Mouse (Mus musculus) spleen, adult 12 weeks (tissue): ENCODE data around the gene Rheb.
A peak's percentile ranks its signal among the peaks of the same experiment; 100 is the strongest.
"Not testable (repeated sequence)": the region's sequence is repeated elsewhere in the genome, so short reads cannot be mapped to it uniquely, and the experiment has no call there.

Experiments
- DNase-seq: peaks from one replicate; pipeline ENCODE4 v3.0.0; 2022; ENCODE audit warnings: low spot score

Rheb gene

DNA sequence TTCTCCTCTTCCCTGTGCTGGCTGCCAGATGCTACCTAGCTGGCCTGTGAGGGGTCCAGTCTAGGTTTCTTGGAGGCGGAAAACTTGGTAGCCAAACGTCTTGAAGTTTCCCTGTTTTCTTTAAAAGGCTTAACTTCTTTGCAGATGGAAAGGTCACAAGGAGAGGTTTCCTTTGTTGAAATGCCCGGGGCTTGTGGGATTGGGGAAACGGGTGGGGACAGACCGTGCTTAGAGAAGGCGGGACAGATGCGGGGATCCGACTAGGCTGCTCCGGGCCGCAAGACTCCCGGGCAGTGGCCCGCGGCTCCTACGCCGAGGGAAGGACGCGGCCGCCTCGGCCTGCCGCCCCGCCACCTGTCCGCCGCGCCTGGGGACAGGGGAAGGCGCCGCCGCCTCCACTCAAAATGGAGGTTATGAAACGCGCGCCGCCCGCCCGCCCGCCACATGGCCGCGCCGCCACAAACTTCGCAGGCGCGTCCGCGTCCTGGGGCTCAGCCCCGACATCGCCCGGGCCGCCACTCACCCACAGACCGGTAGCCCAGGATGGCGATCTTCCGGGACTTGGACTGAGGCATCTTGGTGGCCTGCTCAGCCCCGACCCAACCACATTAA is 656 bp downstream of the Rheb start:
- peak; percentile 60 for DNase-seq

DNA sequence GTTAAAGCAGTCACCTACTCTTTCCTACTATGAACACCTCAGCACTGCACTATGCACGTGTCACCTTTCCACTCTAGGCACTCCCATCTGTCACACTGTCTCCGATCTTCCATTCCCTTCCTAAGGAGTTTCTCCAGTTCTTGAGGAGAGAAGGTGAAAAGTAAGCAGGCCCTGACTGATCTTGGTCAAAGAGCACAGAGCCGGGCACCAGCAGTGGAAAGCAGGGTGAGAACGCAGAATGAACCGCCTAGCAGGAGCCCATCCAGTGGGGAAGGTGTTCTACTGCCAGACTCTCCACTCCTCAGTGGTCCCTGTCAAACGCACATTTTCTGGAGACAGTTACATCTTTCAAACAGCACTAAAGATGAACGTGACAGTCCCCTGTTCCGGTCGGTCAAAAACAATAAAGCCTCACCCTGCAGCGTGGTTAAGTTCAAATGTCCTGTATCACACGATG is 1.4 kb downstream of the Rheb start:
- DNase-seq, result no peak

DNA sequence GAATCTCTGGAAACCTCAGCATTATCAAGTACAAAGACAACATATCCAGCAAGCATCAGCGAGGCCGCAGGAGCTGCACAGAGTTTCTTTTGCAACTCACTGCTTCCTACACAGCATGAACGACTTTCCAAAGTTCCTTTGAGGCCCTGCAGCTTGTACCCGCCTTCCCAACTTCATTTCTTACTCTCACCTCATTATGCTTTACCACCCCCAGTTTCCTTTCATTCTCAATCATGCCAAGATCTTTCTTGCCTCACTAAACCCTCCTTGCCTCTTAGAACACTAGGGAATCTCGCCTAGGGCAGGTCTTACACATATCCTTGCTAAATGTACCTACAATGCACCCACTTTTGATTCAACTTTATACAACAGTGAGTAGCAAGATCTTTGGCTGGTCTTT is 7.9 kb downstream of the Rheb start:
- DNase-seq, result no peak

DNA sequence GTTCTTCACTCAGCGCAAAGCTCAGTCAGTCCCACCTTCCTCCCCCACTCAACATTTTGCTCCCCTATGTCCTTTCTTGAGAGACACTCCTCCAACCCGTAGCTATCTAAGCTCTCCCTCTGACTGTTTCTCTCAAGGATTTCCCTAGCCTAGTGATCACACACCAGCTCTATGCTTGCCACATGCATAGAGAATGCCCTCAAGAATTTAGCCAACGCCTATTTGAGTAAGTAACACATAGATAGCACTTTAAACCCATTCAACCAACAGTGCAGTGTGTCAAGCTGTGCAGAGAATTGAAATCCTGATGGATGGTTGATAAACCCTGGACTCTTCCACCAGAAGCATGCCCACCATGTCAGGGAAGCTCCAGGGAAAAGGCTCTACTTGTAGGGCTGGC is 10.5 kb downstream of the Rheb start:
- no peak for DNase-seq

DNA sequence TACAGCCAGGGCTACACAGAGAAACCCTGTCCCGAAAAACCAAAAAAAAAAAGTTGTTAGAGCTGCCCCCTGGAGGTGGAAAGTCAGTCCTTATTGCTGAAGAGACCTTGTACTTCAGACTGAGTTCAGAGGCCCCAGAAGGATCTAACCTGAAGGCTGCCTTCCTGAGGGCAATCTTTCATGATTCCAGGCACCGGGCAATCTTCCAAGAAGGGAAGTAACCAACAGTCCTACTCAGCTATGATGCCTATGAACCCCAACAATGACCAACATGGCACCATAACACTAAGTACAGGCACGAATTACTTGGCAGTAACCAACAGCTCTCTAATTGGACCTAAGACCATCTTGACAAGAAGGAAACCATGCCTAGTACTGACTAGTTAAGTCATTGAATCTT is 14.0 kb downstream of the Rheb start:
- no peak for DNase-seq

DNA sequence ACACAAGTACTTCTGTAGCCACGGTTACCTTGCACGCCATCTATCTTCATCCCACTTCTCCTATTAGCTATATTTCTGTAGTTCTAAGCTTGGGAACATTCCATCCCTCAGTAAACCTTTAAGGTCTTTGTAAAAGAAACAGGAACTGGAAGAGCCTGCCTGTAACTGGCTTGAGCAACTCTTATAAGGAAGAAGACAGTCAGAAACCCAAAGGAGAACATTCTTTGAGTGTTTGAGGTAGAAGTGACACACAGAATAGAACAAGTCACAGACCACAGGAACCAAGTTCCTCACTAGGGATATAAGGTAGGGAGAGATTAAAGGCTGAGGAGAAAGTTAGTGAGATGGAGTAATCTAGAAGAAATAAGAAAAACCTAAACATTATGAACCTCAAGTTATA is 15.3 kb downstream of the Rheb start:
- no peak for DNase-seq

DNA sequence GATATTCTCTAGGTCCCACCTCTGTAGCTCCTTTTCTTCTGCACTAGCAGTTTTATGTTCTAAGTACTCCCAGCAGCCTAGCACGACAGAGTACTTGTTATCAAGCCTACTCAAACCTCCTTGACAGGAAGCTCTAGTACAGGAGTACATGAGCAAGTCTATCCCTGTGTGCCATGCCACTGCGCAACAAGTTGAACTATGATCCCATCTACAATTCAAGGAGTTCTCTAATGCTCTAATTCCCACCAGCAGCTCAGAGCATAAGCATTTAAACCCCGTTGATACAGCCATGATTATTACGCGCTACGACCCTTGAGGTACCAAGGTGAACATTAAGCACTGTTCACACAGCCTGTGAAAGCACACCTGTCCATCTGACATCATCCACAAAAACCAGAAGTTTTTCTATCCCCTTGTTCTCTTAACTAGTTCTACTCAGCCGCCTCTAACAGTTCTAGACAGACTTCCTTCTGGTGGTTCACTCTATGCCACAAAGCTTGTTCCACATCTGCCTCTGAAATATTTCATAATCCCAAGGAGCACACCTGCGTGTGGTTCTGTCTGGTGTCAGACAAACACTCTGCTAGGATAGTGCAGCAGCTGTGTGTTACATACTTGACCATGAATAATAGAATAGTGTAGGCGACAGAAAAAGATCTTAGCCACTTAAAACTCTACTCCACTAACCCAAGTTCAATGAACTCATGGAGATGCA is 16.2 kb downstream of the Rheb start:
- no peak for DNase-seq

GRCm38 (mm10) chr5:24825365-24826055 is 16.9 kb downstream of the Rheb start:
- no peak for DNase-seq

GRCm38 (mm10) chr5:24823864-24824405 is 18.5 kb downstream of the Rheb start:
- no peak for DNase-seq

- no peak for DNase-seq
Measured at GRCm38 (mm10) chr5:24822781-24823180, 19.6 kb downstream of the Rheb start.

- not testable (repeated sequence) for DNase-seq
Measured at GRCm38 (mm10) chr5:24822231-24822630, 20.2 kb downstream of the Rheb start.

GRCm38 (mm10) chr5:24821403-24821841 is 21.0 kb downstream of the Rheb start:
- no peak for DNase-seq

DNA sequence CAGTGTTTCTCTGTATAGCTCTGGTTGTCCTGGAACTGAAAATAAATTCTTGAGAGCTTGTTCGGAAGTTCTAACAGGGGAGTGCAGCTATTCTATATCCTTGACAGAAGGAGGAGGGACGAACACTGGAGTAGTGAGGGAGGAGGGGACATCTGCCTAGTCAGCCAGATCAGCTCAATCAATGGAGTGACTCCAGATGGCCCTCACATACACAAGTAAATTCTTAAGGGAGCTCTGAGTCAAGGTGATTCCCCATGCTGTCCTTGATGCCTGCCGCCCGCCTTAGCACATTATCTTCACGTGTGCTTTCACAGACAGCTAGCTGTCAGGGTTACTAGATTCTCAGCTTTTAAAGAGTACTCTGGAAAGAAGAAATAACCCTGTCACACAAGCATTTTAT is 21.8 kb downstream of the Rheb start:
- no peak for DNase-seq

GRCm38 (mm10) chr5:24817191-24817590 is 25.2 kb downstream of the Rheb start:
- DNase-seq, result no peak

DNA sequence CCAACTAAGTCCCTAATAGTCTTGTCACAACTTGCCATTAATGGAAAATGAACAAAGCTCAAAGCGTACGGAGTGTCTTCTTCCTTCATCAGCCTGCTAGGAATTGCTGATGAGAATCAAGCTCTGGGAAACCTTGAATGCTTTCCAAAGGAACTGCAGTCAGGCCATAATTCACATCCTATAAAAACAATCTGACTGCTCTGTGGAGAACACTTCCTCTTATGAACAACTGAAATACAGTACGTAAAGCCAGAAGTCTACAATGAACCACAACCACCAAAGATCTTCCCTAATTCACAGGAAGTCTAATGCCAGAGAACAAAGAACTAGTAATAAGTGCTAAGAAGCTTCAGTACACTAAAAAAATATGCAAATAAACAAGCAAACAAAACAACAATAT is 28.5 kb downstream of the Rheb start:
- no peak for DNase-seq

- DNase-seq, result no peak
Measured at GRCm38 (mm10) chr5:24813005-24813404, 29.4 kb downstream of the Rheb start.

- DNase-seq, result no peak
Measured at GRCm38 (mm10) chr5:24805222-24805621, 37.2 kb downstream of the Rheb start.

- DNase-seq, result no peak
Measured at GRCm38 (mm10) chr5:24804661-24805060, 37.8 kb downstream of the Rheb start.

DNA sequence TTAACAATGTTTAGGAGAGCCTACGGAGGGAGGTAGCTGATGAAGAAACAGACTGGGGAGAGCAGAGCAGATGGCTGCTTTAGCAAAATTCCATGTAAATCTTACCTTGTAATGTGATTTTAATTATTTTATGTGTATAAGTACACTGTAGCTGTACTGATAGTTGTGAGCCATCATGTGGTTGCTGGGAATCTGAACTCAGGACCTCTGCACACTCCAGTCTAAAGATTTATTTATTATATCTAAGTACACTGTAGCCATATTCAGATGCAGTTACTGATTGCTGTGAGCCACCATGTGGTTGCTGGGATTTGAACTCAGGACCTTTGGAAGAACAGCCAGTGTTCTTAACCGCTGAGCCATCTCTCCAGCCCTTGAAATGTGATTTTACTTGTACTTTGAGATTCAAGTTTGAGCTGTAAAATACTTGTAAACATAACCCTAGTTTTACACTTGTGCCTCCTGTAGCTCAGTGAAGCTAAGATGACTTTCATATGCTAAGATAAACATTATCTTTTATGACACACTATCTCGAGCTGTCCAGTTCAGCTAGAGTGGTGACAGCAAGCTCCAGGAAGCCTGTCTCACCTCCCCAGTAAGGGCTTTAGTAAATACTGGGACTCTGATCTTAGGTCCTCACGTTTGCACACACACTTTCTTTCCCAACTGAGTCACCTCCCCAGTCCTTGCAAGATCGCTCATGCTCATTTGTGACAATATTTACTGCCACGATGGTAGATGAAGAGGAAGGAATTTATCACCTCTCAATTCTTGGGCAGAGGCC is 40.4 kb downstream of the Rheb start:
- no peak for DNase-seq

DNA sequence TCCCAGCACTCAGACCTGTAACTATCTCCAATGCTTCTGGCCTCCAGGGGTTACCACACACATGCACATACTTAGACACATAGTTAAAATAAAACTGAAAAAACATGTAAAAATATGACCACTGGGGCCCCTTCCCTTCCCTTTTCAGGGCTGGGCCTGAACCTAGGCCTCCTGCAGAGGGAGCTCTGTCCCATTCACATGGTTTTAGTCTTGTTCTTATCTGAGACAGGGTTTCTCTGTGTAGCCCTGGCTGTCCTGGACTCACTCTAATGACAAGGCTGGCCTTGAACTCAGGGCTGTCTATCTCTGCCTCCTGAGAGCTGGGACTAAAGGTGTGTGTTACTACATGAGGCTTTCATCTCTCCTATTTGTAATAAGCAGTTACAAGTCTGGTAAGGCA is 42.0 kb downstream of the Rheb start:
- DNase-seq, result no peak

GRCm38 (mm10) chr5:24798639-24799038 is 43.8 kb downstream of the Rheb start:
- no peak for DNase-seq

DNA sequence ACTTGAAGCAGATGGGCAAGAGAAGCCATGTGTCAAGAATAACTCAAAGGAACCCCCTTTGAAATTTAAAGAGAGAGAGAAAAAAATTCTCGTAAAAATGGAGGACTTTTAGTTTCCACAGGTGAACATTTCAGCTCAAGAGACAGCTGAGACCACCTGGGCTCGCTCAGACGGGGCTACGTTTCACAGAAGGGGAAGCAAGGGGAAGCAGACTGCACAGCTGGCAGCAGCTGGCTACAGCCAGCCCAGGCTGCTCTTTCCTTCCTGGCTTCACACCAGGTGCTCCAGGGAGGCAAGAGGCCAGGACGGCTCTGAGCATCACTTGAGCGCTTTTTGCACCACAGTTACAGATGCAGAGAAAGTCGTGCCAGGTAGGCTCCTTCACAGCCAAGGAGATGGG is 44.6 kb downstream of the Rheb start:
- no peak for DNase-seq
